Mouse (Mus musculus): ENCODE measurements at regions not wholly inside any gene's neighbourhood (a gene's known extent, or its start where the extent isn't known, plus 50 kb on each side); places are given as distances from the start of the nearest gene placed in this dataset.
A peak's percentile ranks its signal among the peaks of the same experiment; 100 is the strongest.

DNA sequence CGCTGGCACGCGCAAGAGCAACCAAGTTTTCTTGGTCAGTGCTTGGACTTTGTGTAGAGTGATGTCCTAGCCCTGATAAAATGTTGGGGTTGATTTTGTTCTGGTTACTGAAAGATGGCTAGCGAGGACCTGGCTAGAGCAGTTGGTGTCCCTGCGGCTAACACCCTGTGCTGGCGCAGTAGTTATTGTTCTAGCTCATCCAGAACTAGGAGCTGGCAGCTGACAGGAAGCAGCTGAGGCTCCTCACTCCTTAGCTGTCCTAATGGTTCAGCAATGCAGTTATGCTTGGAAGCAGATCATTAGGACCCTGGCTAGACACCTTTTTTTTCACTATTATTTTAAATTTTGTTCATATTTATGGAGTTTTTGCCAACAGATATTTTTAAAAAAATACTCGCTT, 170.5 kb upstream of the Tank start:
- H3K4me3 ChIP-seq (ENCODE audit: insufficient read depth in 1 of 2, low read depth in 2 of 2, low read length in 2 of 2), result no peak overlapping the region
- no peaks in the 10 kb centered on the region for H3K4me1 ChIP-seq (replicated peaks; ENCODE audit: control insufficient read depth in 2 of 2, insufficient read depth in 2 of 2, low read length in 1 of 2)
- H3K36me3 ChIP-seq (replicated peaks; ENCODE audit: control insufficient read depth, insufficient read depth, low read depth), result no peaks in the 10 kb centered on the region
- ATAC-seq (ENCODE audit: insufficient read depth) (no peak), DNase-seq (ENCODE audit: low read depth in 3 of 3, low spot score in 3 of 3) (no peak)
- no peak overlapping the region for H3K9ac ChIP-seq (replicated peaks)
- H3K9me3 ChIP-seq (ENCODE audit: control insufficient read depth, low read length), result no peaks in the 10 kb centered on the region
- no peak overlapping the region for H3K27ac ChIP-seq
- H3K27me3 ChIP-seq (ENCODE audit: control insufficient read depth, insufficient read depth, low read length), result no peaks in the 10 kb centered on the region
- WGBS (ENCODE audit: insufficient replicate concordance), result 89% methylated on average over 7 of the region's 7 CpGs
- no peak overlapping the region for H3K4me2 ChIP-seq (ENCODE audit: low read depth)
- TF ChIP-seq EP300 (IDR thresholded peaks at IDR 0.05; ENCODE audit: low read depth) (no peak), CTCF (IDR thresholded peaks at IDR 0.05; ENCODE audit: low read depth) (no peak)

DNA sequence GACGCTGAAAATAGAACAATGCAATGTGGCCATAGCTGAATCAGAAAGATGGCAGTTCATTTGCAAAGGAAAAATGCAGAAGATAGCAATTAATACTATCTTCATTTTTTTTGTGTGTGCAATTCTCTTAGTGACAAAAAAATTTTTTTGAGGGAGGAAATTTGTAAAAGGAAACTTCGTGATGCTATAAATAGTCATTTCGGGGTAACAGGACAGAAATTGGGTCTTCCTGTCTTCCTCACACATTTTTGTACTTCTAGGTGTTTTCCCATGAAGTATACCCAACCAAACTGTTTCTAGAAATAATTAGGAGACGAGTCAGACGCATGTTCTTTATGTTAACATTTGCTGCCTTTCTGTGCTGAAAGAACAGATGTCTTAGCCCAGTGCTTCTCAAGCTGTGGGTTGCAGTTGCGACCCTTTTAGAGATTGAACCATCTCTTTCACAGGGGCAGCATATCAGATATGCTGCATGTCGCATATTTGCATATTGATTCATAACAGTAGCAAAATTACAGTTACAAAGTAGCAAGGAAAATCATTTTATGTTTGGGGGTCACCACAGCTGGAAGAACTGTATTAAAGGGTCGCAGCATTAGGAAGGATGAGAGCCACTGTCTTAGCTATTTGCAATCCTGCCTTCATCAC, 172.2 kb upstream of the Tank start:
- Histone ChIP-seq H3K4me2 (ENCODE audit: low read depth) (no peak overlapping the region), H3K9me3 (ENCODE audit: control insufficient read depth, low read length) (no peaks in the 10 kb centered on the region), H3K4me1 (replicated peaks; ENCODE audit: control insufficient read depth in 2 of 2, insufficient read depth in 2 of 2, low read length in 1 of 2) (peaks cover 0 to 5% of the 10 kb centered on the region in 2 experiments; a peak in 3 of 4 replicates), H3K4me3 (ENCODE audit: insufficient read depth in 1 of 2, low read depth in 2 of 2, low read length in 2 of 2) (no peak overlapping the region), H3K27me3 (ENCODE audit: control insufficient read depth, insufficient read depth, low read length) (no peaks in the 10 kb centered on the region), H3K9ac (replicated peaks) (no peak overlapping the region), H3K36me3 (replicated peaks; ENCODE audit: control insufficient read depth, insufficient read depth, low read depth) (no peaks in the 10 kb centered on the region), H3K27ac (no peak overlapping the region)
- TF ChIP-seq CTCF (IDR thresholded peaks at IDR 0.05; ENCODE audit: low read depth) (no peak), EP300 (IDR thresholded peaks at IDR 0.05; ENCODE audit: low read depth) (no peak)
- DNase-seq (ENCODE audit: low read depth in 3 of 3, low spot score in 3 of 3) (no peak), ATAC-seq (ENCODE audit: insufficient read depth) (no peak)
- WGBS (ENCODE audit: insufficient replicate concordance), result 59% methylated on average over 8 of the region's 8 CpGs

DNA sequence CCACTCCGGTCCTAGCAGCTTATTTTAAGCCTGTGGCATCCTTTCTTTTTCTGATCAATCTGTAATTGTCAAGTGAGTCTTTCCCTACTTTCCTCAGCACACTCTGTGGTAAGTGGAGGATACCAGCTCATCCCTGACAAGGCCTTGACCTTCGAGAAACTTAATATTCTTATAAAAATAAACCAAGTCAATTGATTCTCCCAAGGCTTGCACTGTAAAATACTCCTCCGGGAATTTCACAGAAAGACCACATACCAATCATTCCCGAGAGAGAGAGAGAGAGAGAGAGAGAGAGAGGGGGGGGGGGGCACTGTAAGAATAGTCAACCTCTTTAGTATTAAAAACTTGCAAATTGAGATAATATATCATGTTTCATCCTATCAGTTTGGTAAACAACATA, 173.1 kb upstream of the Tank start:
- Histone ChIP-seq H3K36me3 (replicated peaks; ENCODE audit: control insufficient read depth, insufficient read depth, low read depth) (no peaks in the 10 kb centered on the region), H3K9ac (replicated peaks) (no peak overlapping the region), H3K4me2 (ENCODE audit: low read depth) (no peak overlapping the region), H3K4me3 (ENCODE audit: insufficient read depth in 1 of 2, low read depth in 2 of 2, low read length in 2 of 2) (no peak overlapping the region), H3K4me1 (replicated peaks; ENCODE audit: control insufficient read depth in 2 of 2, insufficient read depth in 2 of 2, low read length in 1 of 2) (peaks cover 0 to 8% of the 10 kb centered on the region in 2 experiments; a peak in 3 of 4 replicates), H3K27ac (no peak overlapping the region), H3K27me3 (ENCODE audit: control insufficient read depth, insufficient read depth, low read length) (no peaks in the 10 kb centered on the region), H3K9me3 (ENCODE audit: control insufficient read depth, low read length) (no peaks in the 10 kb centered on the region)
- no peak for ATAC-seq (ENCODE audit: insufficient read depth)
- no peak for DNase-seq (ENCODE audit: low read depth in 3 of 3, low spot score in 3 of 3)
- TF ChIP-seq EP300 (IDR thresholded peaks at IDR 0.05; ENCODE audit: low read depth) (no peak), CTCF (IDR thresholded peaks at IDR 0.05; ENCODE audit: low read depth) (no peak)
- 52% methylated on average over 4 of the region's 4 CpGs for WGBS (ENCODE audit: insufficient replicate concordance)

GRCm38 (mm10) chr2:61402588-61403487, 175.5 kb upstream of the Tank start:
- no peak for TF ChIP-seq EP300 (IDR thresholded peaks at IDR 0.05; ENCODE audit: low read depth)
- TF ChIP-seq CTCF (IDR thresholded peaks at IDR 0.05; ENCODE audit: low read depth), result no peak
- WGBS (ENCODE audit: insufficient replicate concordance), result 9% methylated on average over 15 of the region's 15 CpGs
- peak overlapping the region in 1 of 2 experiments; percentile 30; a peak in 2 of 4 replicates for H3K4me3 ChIP-seq (ENCODE audit: insufficient read depth in 1 of 2, low read depth in 2 of 2, low read length in 2 of 2)

More at GRCm38 (mm10) chr2:61402588-61403487, 175.5 kb upstream of the Tank start:
- no peaks in the 10 kb centered on the region for H3K36me3 ChIP-seq (replicated peaks; ENCODE audit: control insufficient read depth, insufficient read depth, low read depth)
- H3K9ac ChIP-seq (replicated peaks), result no peak overlapping the region; the same call in 1 of the 2 replicates
- no peaks in the 10 kb centered on the region for H3K27me3 ChIP-seq (ENCODE audit: control insufficient read depth, insufficient read depth, low read length)
- DNase-seq (ENCODE audit: low read depth in 3 of 3, low spot score in 3 of 3) (no peak), ATAC-seq (ENCODE audit: insufficient read depth) (no peak)
- no peak overlapping the region for H3K27ac ChIP-seq
- peak overlapping the region; percentile 67 for H3K4me2 ChIP-seq (ENCODE audit: low read depth)
- H3K9me3 ChIP-seq (ENCODE audit: control insufficient read depth, low read length), result no peaks in the 10 kb centered on the region
- H3K4me1 ChIP-seq (replicated peaks; ENCODE audit: control insufficient read depth in 2 of 2, insufficient read depth in 2 of 2, low read length in 1 of 2), result peaks cover 0 to 8% of the 10 kb centered on the region in 2 experiments; a peak in 3 of 4 replicates
